ENCODE assay signal across 23 mouse cellular contexts in the genomic region with DNA sequence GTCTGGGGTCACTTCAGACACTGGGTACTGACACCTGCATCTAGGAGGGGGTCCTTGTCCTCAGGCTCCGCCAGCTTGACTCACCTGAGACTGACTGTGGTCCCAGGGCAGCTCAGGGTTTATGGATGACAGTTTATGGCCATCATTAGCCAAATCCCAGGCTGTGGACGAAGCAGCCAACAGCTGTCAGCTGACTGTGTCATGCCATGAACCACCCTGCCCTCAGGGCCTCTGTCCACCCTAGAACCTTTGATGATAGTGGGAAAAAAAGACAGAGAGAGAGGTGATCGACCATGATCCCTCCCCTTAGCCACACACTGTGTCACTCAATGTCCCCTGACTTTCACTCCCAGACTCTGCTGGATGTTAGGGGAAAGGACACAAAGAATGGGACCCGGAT. TPM values are rescaled to one million over a fixed set of nuclear protein-coding genes. Genes with fewer than 3 reads are reported as not detected.
DNase-seq lines count a peak whose midpoint lies in the region; ATAC-seq and TF ChIP-seq lines count a peak whose summit lies in the region.
"Had no signal": no experiment of that assay in that cellular context is flagged by ENCODE, and none has a peak within 500 bp of the region (broad histone marks: within the 10 kb centered on the region; RNA-seq: fewer than 3 reads in every experiment).

No protein-coding gene starts in this region.

- no peak overlapping the region for H3K4me2 ChIP-seq in liver, embryonic 12.5 days
- H3K4me2 ChIP-seq in intestine, postnatal 0 days (replicated peaks; ENCODE audit: low read depth) = no peak overlapping the region
- H3K4me2 ChIP-seq: embryonic facial prominence, embryonic 12.5 days; forebrain, embryonic 13.5 days; forebrain, embryonic 15.5 days had no signal

- no peak for ATAC-seq in liver, embryonic 12.5 days
- peak; percentile 64 for ATAC-seq in intestine, postnatal 0 days
- ATAC-seq: activated CD4-positive, CD25-positive, alpha-beta regulatory T cell, adult 4 months; forebrain, embryonic 13.5 days; forebrain, embryonic 15.5 days; forebrain, postnatal 0 days had no signal

- TF ChIP-seq CTCF in liver, adult 2 months (IDR thresholded peaks at IDR 0.05; ENCODE audit: low read depth, low read length) = no peak
- TF ChIP-seq CTCF in intestine, postnatal 0 days (IDR thresholded peaks at IDR 0.05; ENCODE audit: low read depth) = no peak

- H3K9ac ChIP-seq in liver, adult 2 months (ENCODE audit: low read depth, low read length) = no peak overlapping the region
- H3K9ac ChIP-seq in liver, embryonic 12.5 days = no peak overlapping the region
- no peak overlapping the region for H3K9ac ChIP-seq in intestine, postnatal 0 days (ENCODE audit: low read depth, low read length)
- H3K9ac ChIP-seq: embryonic facial prominence, embryonic 12.5 days; forebrain, embryonic 13.5 days; forebrain, embryonic 15.5 days; forebrain, postnatal 0 days had no signal

- no peak overlapping the region for H3K4me3 ChIP-seq in liver, adult 2 months (ENCODE audit: insufficient read depth, low read depth, low read length)
- no peak overlapping the region for H3K4me3 ChIP-seq in liver, embryonic 12.5 days
- no peak overlapping the region for H3K4me3 ChIP-seq in intestine, postnatal 0 days (ENCODE audit: low read depth, low read length)
- H3K4me3 ChIP-seq: embryonic facial prominence, embryonic 10.5 days; embryonic facial prominence, embryonic 12.5 days; forebrain, embryonic 13.5 days; forebrain, embryonic 15.5 days had no signal

- no peaks in the 10 kb centered on the region for H3K36me3 ChIP-seq in liver, adult 2 months (ENCODE audit: control insufficient read depth, insufficient read depth, low read length)
- no peaks in the 10 kb centered on the region for H3K36me3 ChIP-seq in liver, embryonic 12.5 days
- no peaks in the 10 kb centered on the region for H3K36me3 ChIP-seq in intestine, postnatal 0 days (ENCODE audit: control insufficient read depth, insufficient read depth)
- H3K36me3 ChIP-seq: embryonic facial prominence, embryonic 10.5 days; embryonic facial prominence, embryonic 12.5 days; forebrain, embryonic 15.5 days had no signal

- H3K79me2 ChIP-seq in liver, adult 2 months (ENCODE audit: control insufficient read depth, insufficient read depth, low read length) = no peaks in the 10 kb centered on the region

- WGBS in liver, adult 2 months = 37% methylated on average over 4 of the region's 4 CpGs
- 67% methylated on average over 4 of the region's 4 CpGs for WGBS in liver, embryonic 12.5 days (ENCODE audit: insufficient replicate concordance)
- 41% methylated on average over 4 of the region's 4 CpGs for WGBS in intestine, postnatal 0 days

- H3K9me3 ChIP-seq in liver, embryonic 12.5 days (replicated peaks) = no peaks in the 10 kb centered on the region; the same call in 1 of the 2 replicates
- H3K9me3 ChIP-seq in intestine, postnatal 0 days (ENCODE audit: control insufficient read depth) = no peaks in the 10 kb centered on the region
- H3K9me3 ChIP-seq: embryonic facial prominence, embryonic 12.5 days; forebrain, embryonic 13.5 days; forebrain, embryonic 15.5 days had no signal

- no peaks in the 10 kb centered on the region for H3K27me3 ChIP-seq in liver, adult 2 months (ENCODE audit: control insufficient read depth, insufficient read depth, low read length)
- H3K27me3 ChIP-seq in liver, embryonic 12.5 days (replicated peaks) = no peaks in the 10 kb centered on the region; the same call in 1 of the 2 replicates
- H3K27me3 ChIP-seq in intestine, postnatal 0 days (replicated peaks; ENCODE audit: control insufficient read depth, insufficient read depth, low read length) = no peaks in the 10 kb centered on the region
- H3K27me3 ChIP-seq: embryonic facial prominence, embryonic 12.5 days; forebrain, embryonic 13.5 days; forebrain, embryonic 15.5 days had no signal

- DNase-seq in liver, adult 2 months (ENCODE audit: extremely low read depth, low read depth, low spot score) = peak; percentile 86
- DNase-seq in ZHBTc4 (ENCODE audit: low read depth, low spot score) = peak; percentile 79
- DNase-seq in urinary bladder, adult 2 months (ENCODE audit: low spot score) = no peak
- DNase-seq: adrenal gland, adult 8-10 months; adrenal gland, postnatal 14 days; adrenal gland, postnatal 36 days; cerebellum, adult 11-12 months; cerebellum, adult 2 months; cerebellum, adult 9-10 months; cerebellum, postnatal 10 days; cerebellum, postnatal 25 days; forebrain, postnatal 0 days had no signal

- no peak for TF ChIP-seq POLR2A in liver, adult 2 months (IDR thresholded peaks at IDR 0.05; ENCODE audit: extremely low read depth, insufficient read depth, low read length)

- peak overlapping the region; percentile 41 for H3K27ac ChIP-seq in liver, adult 2 months (replicated peaks; ENCODE audit: insufficient read depth, low read depth, low read length)
- H3K27ac ChIP-seq in liver, embryonic 12.5 days = no peak overlapping the region
- peak overlapping the region; percentile 46; the same call in 1 of the 2 replicates for H3K27ac ChIP-seq in intestine, postnatal 0 days (ENCODE audit: low read depth, low read length)
- H3K27ac ChIP-seq: embryonic facial prominence, embryonic 10.5 days; embryonic facial prominence, embryonic 12.5 days; forebrain, embryonic 13.5 days; forebrain, embryonic 15.5 days had no signal

- H3K4me1 ChIP-seq in liver, adult 2 months (ENCODE audit: control insufficient read depth, insufficient read depth, low read length) = peaks cover 39% of the 10 kb centered on the region
- no peaks in the 10 kb centered on the region; the same call in 1 of the 2 replicates for H3K4me1 ChIP-seq in liver, embryonic 12.5 days
- H3K4me1 ChIP-seq in intestine, postnatal 0 days (replicated peaks; ENCODE audit: control insufficient read depth, insufficient read depth, low read length) = no peaks in the 10 kb centered on the region
- H3K4me1 ChIP-seq: embryonic facial prominence, embryonic 12.5 days; forebrain, embryonic 13.5 days; forebrain, embryonic 15.5 days had no signal

RNA-seq across cellular contexts. Expression of gene Nr0b2, which starts 8.4 kb away (rescaled TPM):
- total RNA-seq in liver, adult 2 months (2014; rRNA removed) = 25.7 and 52.4 TPM in 2 replicates
- polyA plus RNA-seq in liver, adult 2 months (2012; rRNA removed) = 164 and 300 TPM in 2 replicates
- polyA plus RNA-seq in liver, embryonic 12.5 days (2016; fragmentation: Nextera tagmentation; extraction: Ambion mirVana) = 0.56 and 0.77 TPM in 2 replicates
- 25.6 and 34.8 TPM in 2 replicates for polyA plus RNA-seq in intestine, postnatal 0 days (2015; fragmentation: Nextera tagmentation; extraction: Ambion mirVana)
- polyA plus RNA-seq in urinary bladder, adult 2 months (2012; rRNA removed) = not detected in 2 replicates
- total RNA-seq: forebrain, postnatal 0 days; MEL had no signal
- polyA plus RNA-seq: activated CD4-positive, CD25-positive, alpha-beta regulatory T cell, adult 4 months; C2C12; cortical plate, adult 2 months; embryonic facial prominence, embryonic 12.5 days; embryonic facial prominence, embryonic 14.5 days; forebrain, embryonic 13.5 days; forebrain, embryonic 15.5 days; forebrain, postnatal 0 days had no signal

RNA-seq across cellular contexts. Expression of gene Gpatch3, which starts 12.9 kb away (rescaled TPM):
- 3.8 and 4.3 TPM in 2 replicates for total RNA-seq in liver, adult 2 months (2014; rRNA removed)
- 3.8 and 4.2 TPM in 2 replicates for polyA plus RNA-seq in liver, adult 2 months (2012; rRNA removed)
- 7.8 and 8.9 TPM in 2 replicates for polyA plus RNA-seq in liver, embryonic 12.5 days (2016; fragmentation: Nextera tagmentation; extraction: Ambion mirVana)
- 7.1 and 7.2 TPM in 2 replicates for polyA plus RNA-seq in intestine, postnatal 0 days (2015; fragmentation: Nextera tagmentation; extraction: Ambion mirVana)
- polyA plus RNA-seq in urinary bladder, adult 2 months (2012; rRNA removed) = 4.5 and 4.6 TPM in 2 replicates

RNA-seq across cellular contexts. Expression of gene Nudc, which starts 15.8 kb away (rescaled TPM):
- total RNA-seq in liver, adult 2 months (2014; rRNA removed) = 48.1 and 50.6 TPM in 2 replicates
- 44.3 and 48.7 TPM in 2 replicates for polyA plus RNA-seq in liver, adult 2 months (2012; rRNA removed)
- 285 and 299 TPM in 2 replicates for polyA plus RNA-seq in liver, embryonic 12.5 days (2016; fragmentation: Nextera tagmentation; extraction: Ambion mirVana)
- polyA plus RNA-seq in intestine, postnatal 0 days (2015; fragmentation: Nextera tagmentation; extraction: Ambion mirVana) = 125 and 138 TPM in 2 replicates
- 107 and 117 TPM in 2 replicates for polyA plus RNA-seq in urinary bladder, adult 2 months (2012; rRNA removed)

RNA-seq across cellular contexts. Expression of gene Gpn2, which starts 22.5 kb away (rescaled TPM):
- total RNA-seq in liver, adult 2 months (2014; rRNA removed) = 8.9 and 10.1 TPM in 2 replicates
- polyA plus RNA-seq in liver, adult 2 months (2012; rRNA removed) = 35.0 and 38.2 TPM in 2 replicates
- polyA plus RNA-seq in liver, embryonic 12.5 days (2016; fragmentation: Nextera tagmentation; extraction: Ambion mirVana) = 15.2 and 16.2 TPM in 2 replicates
- 16.1 and 18.4 TPM in 2 replicates for polyA plus RNA-seq in intestine, postnatal 0 days (2015; fragmentation: Nextera tagmentation; extraction: Ambion mirVana)
- 20.5 and 25.2 TPM in 2 replicates for polyA plus RNA-seq in urinary bladder, adult 2 months (2012; rRNA removed)

RNA-seq across cellular contexts. Expression of gene Sfn, which starts 40.3 kb away (rescaled TPM):
- total RNA-seq in liver, adult 2 months (2014; rRNA removed) = 0.55 and 0.81 TPM in 2 replicates
- 0.54 and 0.77 TPM in 2 replicates for polyA plus RNA-seq in liver, adult 2 months (2012; rRNA removed)
- polyA plus RNA-seq in liver, embryonic 12.5 days (2016; fragmentation: Nextera tagmentation; extraction: Ambion mirVana) = 0.21 and 0.81 TPM in 2 replicates
- polyA plus RNA-seq in intestine, postnatal 0 days (2015; fragmentation: Nextera tagmentation; extraction: Ambion mirVana) = 34.8 and 37.6 TPM in 2 replicates
- polyA plus RNA-seq in urinary bladder, adult 2 months (2012; rRNA removed) = 218 and 326 TPM in 2 replicates

Comparison
In these comparisons a context has a peak if more than half of its experiments do, and no peak if none do; other contexts are left out.
1. RNA of gene Nr0b2, which starts 8.4 kb away (polyA plus RNA-seq): 164 to 300 TPM in liver, adult 2 months and 25.6 to 34.8 TPM in intestine, postnatal 0 days; 0.56 to 0.77 TPM in liver, embryonic 12.5 days and not detected in urinary bladder, adult 2 months; every median in the first group is over 10 times any median in the second.